Mouse (Mus musculus) intestine, postnatal 0 days (tissue): ENCODE measurements around the gene Tmem110. TPM values are rescaled to one million over a fixed set of nuclear protein-coding genes. Genes with fewer than 3 reads are reported as not detected.

ENCODE experiments used
- ATAC-seq: fragments of 200-750 bp; cut with Nextera tagmentation; 2 replicates; pipeline ENCODE4 v1.8.0; 2017; ENCODE audit warnings: mild to moderate bottlenecking, moderate TSS enrichment, moderate library complexity
- H3K27ac ChIP-seq: fragments of 300-500 bp; sonication (generic); 2 replicates; pipeline ENCODE4 v1.5.1; 2014; ENCODE audit warnings: mild to moderate bottlenecking, low read depth, low read length, moderate library complexity
- H3K27me3 ChIP-seq: fragments of 300-500 bp; sonication (generic); replicated peaks from 2 replicates; pipeline ENCODE4 v1.6.1; 2014; ENCODE audit warnings: low read length, mixed read lengths; ENCODE audit not compliant: control insufficient read depth, insufficient read depth
- H3K36me3 ChIP-seq: fragments of 300-500 bp; sonication (generic); 2 replicates; pipeline ENCODE4 v1.6.1; 2014; ENCODE audit warnings: mild to moderate bottlenecking, moderate library complexity; ENCODE audit not compliant: control insufficient read depth, insufficient read depth
- H3K4me1 ChIP-seq: fragments of 300-500 bp; sonication (generic); replicated peaks from 2 replicates; pipeline ENCODE4 v1.6.1; 2014; ENCODE audit warnings: antibody characterized with exemption, low read length, mixed read lengths; ENCODE audit not compliant: control insufficient read depth, insufficient read depth
- H3K4me2 ChIP-seq: fragments of 300-500 bp; sonication (generic); replicated peaks from 2 replicates; pipeline ENCODE4 v1.6.1; 2014; ENCODE audit warnings: low read depth, mild to moderate bottlenecking, moderate library complexity
- H3K4me3 ChIP-seq: fragments of 300-500 bp; sonication (generic); 2 replicates; pipeline ENCODE4 v1.5.1; 2014; ENCODE audit warnings: low read depth, low read length
- H3K9ac ChIP-seq: fragments of 300-500 bp; sonication (generic); 2 replicates; pipeline ENCODE4 v1.6.1; 2014; ENCODE audit warnings: mild to moderate bottlenecking, low read depth, low read length
- H3K9me3 ChIP-seq: fragments of 300-500 bp; sonication (generic); 2 replicates; pipeline ENCODE4 v1.6.1; 2016; ENCODE audit warnings: mixed run types; ENCODE audit not compliant: control insufficient read depth
- CTCF ChIP-seq: sonication (generic); IDR thresholded peaks from 2 replicates; pipeline ENCODE4 v1.5.1; 2016; ENCODE audit warnings: low read depth, mild to moderate bottlenecking, control low read depth, antibody characterized with exemption, moderate library complexity
- WGBS: fragments of 180-500 bp; shearing (Covaris S2); extraction: QIAGEN DNeasy Blood & Tissue Kit; methylation state at CpG from one replicate; pipeline ENCODE4 v1.1.7; 2014; 5-methylcytosine and 5-hydroxymethylcytosine counted together
- polyA plus RNA-seq: library from polyadenylated mRNA; unstranded; fragments of >200 nt; fragmentation: Nextera tagmentation; extraction: Ambion mirVana; gene quantifications from 2 replicates; pipeline ENCODE4 v1.2.1, GENCODE M21; 2015

The Tmem110 gene
- polyA plus RNA-seq, 1 experiment from 2014 or later = 17.5 TPM

DNA sequence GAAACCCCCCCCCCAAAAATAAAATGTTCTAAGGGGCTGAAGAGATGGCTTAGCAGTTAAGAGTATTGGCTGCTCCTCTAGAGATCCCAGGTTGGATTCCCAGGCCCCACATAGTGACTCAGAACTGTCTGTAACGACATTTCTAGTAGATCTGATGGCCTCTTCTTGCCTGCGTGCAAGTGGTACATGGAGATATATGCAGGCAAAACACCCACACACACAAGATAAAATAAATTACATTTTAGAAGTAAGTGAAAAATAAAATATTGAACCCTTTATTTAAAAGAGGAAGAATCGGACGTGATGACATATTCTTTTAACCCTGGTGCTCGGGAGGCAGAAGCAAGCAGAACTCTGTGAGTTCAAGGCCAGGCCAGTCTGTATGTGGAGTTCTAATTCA, 77.2 kb downstream of the Tmem110 start:
- Histone ChIP-seq H3K4me3 (no peak overlapping the region), H3K9me3 (no peaks in the 10 kb centered on the region), H3K4me2 (no peak overlapping the region), H3K36me3 (no peaks in the 10 kb centered on the region), H3K27me3 (no peaks in the 10 kb centered on the region), H3K4me1 (no peaks in the 10 kb centered on the region), H3K27ac (no peak overlapping the region), H3K9ac (no peak overlapping the region)
- no peak for TF ChIP-seq CTCF
- WGBS = 82% methylated on average over 5 of the region's 5 CpGs
- ATAC-seq = no peak

DNA sequence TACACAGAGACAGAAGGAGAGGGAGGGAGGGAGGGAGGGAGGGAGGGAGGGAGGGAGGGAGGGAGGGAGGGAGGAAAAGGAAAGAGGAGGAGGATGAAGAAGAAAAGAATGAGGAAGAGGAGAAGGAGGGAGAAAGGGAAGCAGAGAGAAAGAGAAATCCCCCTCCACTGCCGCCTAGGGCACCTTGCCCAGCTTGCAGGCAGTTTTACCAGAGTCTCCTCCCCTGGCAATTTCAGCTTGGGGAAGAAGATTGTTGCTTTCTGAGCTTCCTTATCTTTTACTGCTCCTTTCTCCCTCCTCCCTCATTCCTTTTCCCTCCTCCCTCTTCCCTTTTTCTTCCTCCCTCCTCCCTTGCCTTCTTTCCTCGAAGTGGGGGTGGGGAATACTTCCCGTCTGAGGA, 77.6 kb downstream of the Tmem110 start:
- no peaks in the 10 kb centered on the region for H3K36me3 ChIP-seq
- no peak overlapping the region for H3K4me2 ChIP-seq
- no peaks in the 10 kb centered on the region for H3K9me3 ChIP-seq
- H3K4me1 ChIP-seq = no peaks in the 10 kb centered on the region
- H3K9ac ChIP-seq = no peak overlapping the region
- TF ChIP-seq CTCF = no peak
- WGBS = 61% methylated on average over 3 of the region's 3 CpGs
- ATAC-seq = no peak
- H3K27ac ChIP-seq = no peak overlapping the region
- no peak overlapping the region for H3K4me3 ChIP-seq
- H3K27me3 ChIP-seq = no peaks in the 10 kb centered on the region

DNA sequence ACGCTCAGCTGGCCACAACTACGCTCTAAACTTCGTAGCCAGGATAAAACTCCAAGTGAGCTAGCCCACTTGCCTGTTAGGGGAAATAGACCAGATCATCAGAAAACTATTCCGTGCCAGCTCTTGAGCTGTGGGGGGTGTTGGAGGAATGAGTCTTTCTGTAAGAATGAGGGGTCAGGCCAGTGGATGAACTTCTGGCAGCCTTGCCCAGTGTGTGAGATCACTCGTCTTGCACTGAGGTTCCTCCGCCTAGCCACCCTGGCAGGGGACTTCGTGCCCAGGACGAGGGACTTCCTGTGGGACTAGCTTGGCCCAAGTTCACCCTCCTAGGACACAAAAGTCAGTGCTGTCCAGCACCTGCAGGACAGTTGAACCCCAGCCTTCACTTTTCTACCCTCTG, 78.9 kb downstream of the Tmem110 start:
- no peak for ATAC-seq
- H3K27ac ChIP-seq = no peak overlapping the region
- no peaks in the 10 kb centered on the region for H3K27me3 ChIP-seq
- H3K4me1 ChIP-seq = no peaks in the 10 kb centered on the region
- no peak overlapping the region for H3K9ac ChIP-seq
- H3K36me3 ChIP-seq = no peaks in the 10 kb centered on the region
- no peak overlapping the region for H3K4me2 ChIP-seq
- no peak overlapping the region for H3K4me3 ChIP-seq
- no peak for TF ChIP-seq CTCF
- WGBS = 84% methylated on average over 8 of the region's 8 CpGs
- H3K9me3 ChIP-seq = no peaks in the 10 kb centered on the region

DNA sequence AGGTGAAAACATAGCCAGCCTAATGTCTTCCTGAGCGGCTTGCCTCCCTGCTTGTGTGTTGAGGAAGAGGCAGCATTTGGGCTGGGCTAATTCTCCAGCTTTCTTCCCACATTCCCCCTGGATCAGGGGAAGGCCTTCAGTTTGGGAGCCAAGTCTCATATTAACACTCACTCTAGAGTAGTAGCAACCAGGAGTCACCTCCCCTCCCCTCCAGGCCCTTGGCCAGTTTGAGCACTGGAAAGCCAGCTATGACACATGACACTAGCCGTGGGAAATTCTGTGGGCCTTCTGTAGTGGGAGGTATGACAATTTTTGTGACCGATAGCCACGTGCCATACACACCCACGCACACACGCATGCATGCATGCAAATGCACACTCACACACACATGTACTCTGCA, 80.6 kb downstream of the Tmem110 start:
- TF ChIP-seq CTCF = no peak
- Histone ChIP-seq H3K4me2 (no peak overlapping the region), H3K27me3 (no peaks in the 10 kb centered on the region), H3K9me3 (no peaks in the 10 kb centered on the region), H3K27ac (no peak overlapping the region), H3K4me3 (no peak overlapping the region), H3K9ac (no peak overlapping the region), H3K4me1 (no peaks in the 10 kb centered on the region), H3K36me3 (no peaks in the 10 kb centered on the region)
- ATAC-seq = no peak
- WGBS = 86% methylated on average over 6 of the region's 6 CpGs

DNA sequence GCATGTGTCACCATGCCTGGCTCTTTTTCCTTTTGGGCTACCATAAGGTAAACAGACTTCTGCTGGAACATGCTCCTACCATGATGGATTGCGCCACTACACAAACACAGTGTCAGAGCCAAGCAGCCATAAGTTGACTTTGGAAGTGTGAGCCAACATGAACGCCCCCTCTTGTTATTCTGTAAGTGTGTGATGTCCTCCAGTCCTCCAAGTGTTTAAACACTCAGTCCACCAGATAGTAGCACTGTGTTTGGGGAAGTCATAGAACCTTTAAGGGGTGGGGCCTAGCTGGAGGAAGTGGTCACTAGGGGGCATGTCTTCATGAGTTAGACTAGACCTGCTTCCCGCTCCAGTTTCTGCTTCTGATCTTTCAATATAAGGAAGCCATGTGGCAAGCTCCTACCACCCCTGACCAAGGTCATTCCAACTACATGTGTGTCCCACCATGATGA, 82.5 kb downstream of the Tmem110 start:
- Histone ChIP-seq H3K9ac (no peak overlapping the region), H3K4me1 (0 out of 2 replicates have a peak, but pooled peaks cover under 1% of the 10 kb centered on the region), H3K36me3 (no peaks in the 10 kb centered on the region), H3K4me2 (no peak overlapping the region), H3K4me3 (no peak overlapping the region), H3K27ac (no peak overlapping the region), H3K9me3 (no peaks in the 10 kb centered on the region), H3K27me3 (no peaks in the 10 kb centered on the region)
- WGBS = 44% methylated on average over 3 of the region's 3 CpGs
- peak; percentile 43; the same call in 1 of the 2 replicates for ATAC-seq
- peak; percentile 44 for TF ChIP-seq CTCF

DNA sequence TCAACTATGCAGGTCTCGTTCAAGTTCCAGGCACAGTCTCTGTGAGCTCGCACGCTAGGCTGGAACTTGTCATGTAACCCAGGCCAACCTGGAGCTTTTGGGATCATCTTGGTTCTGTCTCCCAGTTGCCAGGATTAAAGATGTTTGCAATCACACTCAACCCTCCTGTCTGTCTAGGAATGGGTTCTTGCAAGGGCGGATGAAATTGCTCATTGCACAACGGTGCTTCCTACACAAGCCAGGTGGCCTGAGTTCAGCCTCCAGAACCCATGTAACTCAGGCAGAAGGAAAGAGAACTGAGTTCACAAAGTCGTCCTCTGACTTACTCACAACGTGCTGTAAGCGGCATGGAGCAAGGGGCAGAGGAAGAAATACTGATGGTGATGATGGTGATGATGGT, 85.8 kb downstream of the Tmem110 start:
- no peak overlapping the region for H3K4me2 ChIP-seq
- no peak for ATAC-seq
- H3K9ac ChIP-seq = no peak overlapping the region
- no peak for TF ChIP-seq CTCF
- H3K27ac ChIP-seq = no peak overlapping the region
- no peaks in the 10 kb centered on the region for H3K9me3 ChIP-seq
- no peaks in the 10 kb centered on the region for H3K36me3 ChIP-seq
- H3K4me1 ChIP-seq = 0 out of 2 replicates have a peak, but pooled peaks cover 4% of the 10 kb centered on the region
- H3K4me3 ChIP-seq = no peak overlapping the region
- WGBS = 89% methylated on average over 8 of the region's 8 CpGs
- H3K27me3 ChIP-seq = no peaks in the 10 kb centered on the region

DNA sequence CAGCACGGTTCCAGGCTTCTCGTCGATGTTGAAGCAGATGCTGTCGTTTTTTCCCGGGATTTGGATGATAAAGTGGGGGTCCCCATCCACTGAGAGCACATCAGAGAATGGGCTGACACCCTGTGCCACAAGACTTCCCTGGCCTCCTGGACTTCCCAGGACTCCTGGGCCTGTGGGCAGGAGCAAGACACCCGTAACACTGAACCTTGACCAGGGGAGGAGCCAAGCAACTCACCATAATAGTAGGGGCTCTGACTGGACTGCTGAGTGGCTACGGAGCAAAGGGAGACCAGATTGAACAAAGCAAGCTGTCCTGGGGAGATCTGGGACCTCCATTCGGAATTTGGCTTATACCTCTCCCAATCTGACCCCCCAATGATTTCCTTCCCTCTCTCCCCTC, 87.3 kb downstream of the Tmem110 start:
- no peaks in the 10 kb centered on the region for H3K9me3 ChIP-seq
- no peaks in the 10 kb centered on the region for H3K27me3 ChIP-seq
- H3K4me2 ChIP-seq = no peak overlapping the region
- no peaks in the 10 kb centered on the region for H3K36me3 ChIP-seq
- no peak for ATAC-seq
- H3K4me3 ChIP-seq = no peak overlapping the region
- WGBS = 67% methylated on average over 8 of the region's 8 CpGs
- 0 out of 2 replicates have a peak, but pooled peaks cover 4% of the 10 kb centered on the region for H3K4me1 ChIP-seq
- no peak for TF ChIP-seq CTCF
- H3K27ac ChIP-seq = no peak overlapping the region
- H3K9ac ChIP-seq = no peak overlapping the region
